Mouse (Mus musculus) lung, adult 2 months (tissue): Measurements from ENCODE around the gene Spata6.

Experiments used
- CTCF ChIP-seq: fragments of 200-500 bp; IDR thresholded peaks from 2 replicates; pipeline ENCODE4 v1.5.1; 2011; ENCODE audit warnings: mild to moderate bottlenecking, low read length, control low read depth; ENCODE audit not compliant: insufficient read depth
- POLR2A ChIP-seq: fragments of 200-500 bp; IDR thresholded peaks from 2 replicates; pipeline ENCODE4 v1.6.1; 2011; ENCODE audit warnings: low read depth, mild to moderate bottlenecking, control low read depth, low read length, borderline replicate concordance; ENCODE audit errors: extremely low read depth

GRCm38 (mm10) chr4:111691057-111691543 is 28.7 kb upstream of the Spata6 start:
- TF ChIP-seq POLR2A (no peak), CTCF (no peak)
